Mouse (Mus musculus): ENCODE results near the gene Impad1.

Impad1 gene

DNA sequence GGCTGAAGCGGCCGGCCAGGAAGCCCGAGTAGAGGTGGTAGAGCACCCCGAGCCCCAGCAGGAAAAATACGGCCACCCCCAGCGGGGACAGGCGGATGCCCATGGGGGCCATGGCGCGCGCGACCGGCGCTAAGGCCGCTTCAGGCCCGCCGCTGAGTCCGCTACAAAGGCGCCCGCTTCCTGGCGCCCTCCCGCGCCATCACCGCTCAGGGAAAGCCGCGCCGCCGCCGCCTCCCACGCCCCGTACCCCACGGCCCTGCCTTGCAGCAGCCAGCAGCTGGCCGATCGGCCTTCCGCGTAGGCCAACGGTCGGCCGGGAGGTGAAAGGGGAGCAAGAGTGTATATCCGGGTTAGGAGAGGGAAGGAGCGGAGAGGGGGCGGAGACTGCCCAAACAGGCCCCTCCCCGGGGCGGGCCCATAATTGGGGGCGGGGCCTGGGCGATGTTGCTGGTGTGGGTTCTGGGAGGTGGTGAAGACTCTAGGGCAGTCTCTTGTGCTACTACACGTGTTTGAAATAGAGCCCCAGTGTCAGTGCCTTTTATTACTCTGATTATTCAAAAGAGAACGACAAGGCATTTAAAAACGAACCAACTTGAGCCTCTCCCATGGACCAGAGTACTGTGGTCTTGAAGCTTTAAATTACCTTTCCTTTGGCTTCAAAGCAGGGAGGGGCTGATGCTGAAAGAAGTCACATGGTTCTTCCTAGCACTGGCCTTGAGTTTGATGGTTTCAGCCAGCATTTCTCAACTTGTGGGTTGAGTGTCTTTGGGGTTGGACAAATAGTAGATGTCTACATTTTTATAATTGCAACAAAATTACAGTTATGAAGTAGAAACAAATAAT lies at the start of gene Impad1:
Gene Impad1 (minus strand): TSS at position 364 of the 843 bp plus-strand sequence.
- DNase-seq = peak; percentile 90

DNA sequence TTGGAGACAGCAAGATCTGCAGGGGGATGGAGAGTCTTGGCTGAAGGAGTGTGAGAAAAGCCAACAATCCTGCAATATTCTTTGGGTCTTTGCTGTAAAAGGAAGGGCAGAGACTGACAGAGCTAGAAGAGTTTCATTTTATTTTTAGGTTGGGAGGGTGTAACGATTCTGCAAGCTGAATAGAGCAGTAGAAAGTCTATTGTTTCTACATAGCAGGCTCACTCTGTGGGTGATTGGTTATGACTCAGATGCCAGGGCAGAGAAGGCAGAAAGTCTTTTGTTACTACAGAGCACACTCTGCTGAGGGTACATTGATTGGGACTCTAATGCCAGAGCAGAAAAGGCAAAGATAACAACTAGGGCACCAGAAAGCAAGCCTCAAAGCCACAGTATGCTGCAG lies 47.0 kb upstream of the Impad1 start:
- no peak for DNase-seq

DNA sequence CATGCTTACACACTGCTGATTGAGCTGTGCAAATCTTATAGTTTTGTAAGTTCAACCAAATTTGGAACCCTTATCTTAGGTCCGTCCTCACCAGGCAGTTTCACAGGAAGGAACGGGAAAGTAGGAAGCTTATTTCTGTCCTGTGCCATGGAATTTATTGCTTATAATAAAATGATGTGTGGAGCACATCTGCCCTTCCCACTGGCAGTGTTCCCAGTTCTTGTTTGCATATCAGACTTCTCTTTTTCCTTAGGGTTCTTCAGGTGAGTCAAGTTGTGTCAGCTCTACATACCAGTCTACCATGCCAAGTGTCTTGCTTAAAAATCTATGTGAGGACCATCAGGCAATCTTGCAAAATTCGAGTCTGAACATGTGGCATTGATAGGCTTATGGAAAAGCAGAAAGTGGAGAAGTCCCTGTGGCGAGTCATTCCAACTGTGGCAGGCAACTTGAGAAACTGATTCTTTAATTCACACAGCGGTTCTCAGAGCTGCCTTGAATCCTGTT lies 40.7 kb upstream of the Impad1 start:
- DNase-seq = no peak

DNA sequence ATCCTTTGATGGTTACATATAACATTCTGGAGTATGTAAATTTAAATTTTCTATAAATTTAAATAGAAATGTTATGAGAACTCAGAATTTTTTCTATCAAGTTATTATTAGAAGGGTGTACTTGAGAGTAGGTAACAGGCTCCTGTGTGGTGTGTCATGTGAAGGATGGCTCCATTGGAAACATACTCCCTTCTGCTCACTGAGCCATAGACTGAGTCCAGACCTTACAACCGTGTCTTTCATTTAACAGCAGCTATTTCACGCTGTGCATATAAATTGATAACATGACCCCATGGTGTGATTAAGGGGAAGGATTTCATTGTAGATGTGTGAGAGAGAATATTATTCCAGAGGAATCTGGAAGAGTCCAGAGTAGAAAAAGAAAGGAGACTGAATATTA lies 35.0 kb upstream of the Impad1 start:
- DNase-seq = no peak

DNA sequence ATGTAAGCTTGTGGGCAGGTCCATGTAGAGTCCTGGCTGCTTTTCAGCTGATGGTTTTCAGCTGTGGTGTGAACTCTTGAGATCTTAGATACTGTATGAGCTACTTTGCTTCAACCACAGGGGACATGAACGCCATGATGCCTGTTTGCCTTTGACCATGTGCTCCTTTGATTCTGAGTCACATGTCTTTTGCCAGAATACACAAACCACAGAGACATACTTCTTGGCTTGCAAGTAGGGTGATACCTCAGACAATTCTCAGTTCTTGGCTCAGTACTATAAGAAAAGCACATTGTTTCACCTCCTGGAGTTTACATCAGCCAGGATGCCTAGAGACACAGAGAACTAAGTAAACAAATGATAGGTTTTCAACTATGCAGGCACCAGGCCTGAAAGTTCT lies 29.0 kb upstream of the Impad1 start:
- no peak for DNase-seq

DNA sequence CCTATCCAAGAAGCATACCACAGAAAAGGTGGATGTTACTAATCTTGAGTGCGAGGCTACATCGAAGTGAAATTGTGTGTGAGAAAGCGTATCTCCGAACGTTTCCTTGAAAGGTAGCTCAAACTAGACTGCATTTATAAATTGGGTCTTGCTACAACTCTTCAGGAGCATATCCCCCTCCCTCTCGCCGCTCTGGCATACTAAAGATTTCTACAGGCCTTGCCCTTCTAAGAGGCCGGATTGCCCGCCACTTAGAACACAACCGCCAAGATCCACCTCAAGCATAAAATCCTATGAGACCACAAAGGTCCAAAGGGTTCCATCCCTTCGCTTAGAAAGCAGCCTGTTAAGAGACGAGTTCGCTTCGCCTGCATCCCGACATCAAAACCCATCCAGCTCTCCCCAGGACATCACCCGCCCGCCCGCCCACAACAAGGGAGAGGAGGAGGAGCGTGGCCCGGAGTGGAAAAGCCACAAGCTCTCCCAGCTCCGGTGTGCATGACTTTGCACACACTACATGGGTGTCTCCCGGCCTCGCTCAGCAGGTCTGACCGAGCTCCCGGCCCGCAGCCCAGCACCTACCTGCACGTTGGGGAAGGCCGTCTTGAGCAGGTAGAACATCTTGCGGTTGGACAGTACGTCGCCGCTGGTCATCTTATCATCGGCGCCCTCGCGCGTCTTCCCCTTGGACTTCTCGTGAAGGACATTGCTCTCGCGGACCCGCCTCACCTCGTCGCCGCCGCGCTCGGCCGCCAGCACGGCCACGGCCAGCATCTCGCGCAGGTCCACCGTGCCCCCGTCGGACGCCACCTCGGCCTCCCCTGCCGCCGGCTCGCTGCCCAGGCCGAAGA lies 789 bp downstream of the Impad1 start:
- DNase-seq = peak; percentile 39

DNA sequence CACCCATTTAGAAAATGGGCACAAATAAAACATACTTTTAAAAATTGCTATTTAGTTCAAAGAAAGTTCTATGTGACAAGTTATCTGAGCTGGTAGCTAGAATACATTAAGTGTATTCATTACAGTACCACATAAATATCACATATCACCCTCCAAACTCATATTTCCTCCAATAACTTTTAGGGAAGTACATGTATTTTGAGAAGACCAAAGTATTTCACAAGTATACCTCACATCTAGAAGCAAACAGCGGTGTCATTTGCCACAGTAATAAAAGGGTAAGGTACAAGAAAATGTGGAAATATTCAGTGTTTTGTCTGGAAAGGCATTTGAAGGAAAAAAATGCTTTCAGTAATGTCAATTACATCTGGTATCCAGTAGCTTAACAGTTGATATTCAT lies 2.0 kb downstream of the Impad1 start:
- DNase-seq = no peak

DNA sequence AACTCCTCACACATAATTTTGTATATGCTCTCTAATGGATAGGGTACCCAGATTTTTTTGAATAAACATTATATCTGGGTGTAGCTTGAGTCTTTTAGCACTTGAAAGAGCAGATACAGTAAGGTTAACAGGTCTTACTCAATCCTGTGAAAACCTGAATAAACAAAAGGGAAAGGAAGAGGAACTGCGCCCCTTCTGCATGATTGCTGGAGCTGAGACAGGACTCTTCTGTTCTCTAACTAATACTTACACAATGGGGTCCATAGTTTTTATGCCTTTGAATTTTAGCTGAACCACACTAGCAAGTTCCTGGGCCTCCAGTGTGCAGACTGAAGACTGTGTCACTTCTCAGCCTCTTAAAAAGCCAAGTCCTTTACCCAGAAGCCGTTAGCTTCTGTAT lies 8.0 kb downstream of the Impad1 start:
- no peak for DNase-seq

DNA sequence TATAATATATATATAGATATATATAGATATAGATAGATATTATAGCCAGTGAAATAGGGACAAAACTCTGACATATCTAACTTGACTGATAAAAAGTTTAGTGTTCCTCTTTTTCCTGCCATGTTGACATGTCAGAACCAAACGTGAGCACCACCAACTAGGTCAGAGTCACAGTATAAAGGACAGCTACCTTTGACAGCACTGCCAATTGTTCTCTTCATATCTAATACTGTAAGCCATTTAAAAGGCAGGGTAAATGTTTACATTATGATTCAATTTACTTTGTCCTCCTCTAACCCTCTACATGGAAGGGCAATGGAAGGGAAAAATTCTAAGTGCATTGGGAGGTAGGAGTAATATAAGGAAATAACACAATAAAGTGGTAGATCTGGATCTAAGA lies 8.8 kb downstream of the Impad1 start:
- DNase-seq = no peak

DNA sequence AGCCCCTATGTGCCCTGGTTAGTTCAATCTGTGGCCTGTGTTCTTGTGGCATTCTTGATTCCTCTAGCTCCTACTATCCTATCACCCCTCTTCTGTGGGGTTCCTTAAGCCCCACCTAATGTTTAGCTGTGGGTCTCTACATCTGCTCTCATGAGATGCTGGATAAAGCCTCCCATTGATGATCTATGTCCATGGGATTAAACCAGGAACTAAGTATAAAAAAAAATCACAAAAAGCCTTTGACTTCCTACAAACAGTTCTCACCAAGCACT lies 9.5 kb downstream of the Impad1 start:
- no peak for DNase-seq

DNA sequence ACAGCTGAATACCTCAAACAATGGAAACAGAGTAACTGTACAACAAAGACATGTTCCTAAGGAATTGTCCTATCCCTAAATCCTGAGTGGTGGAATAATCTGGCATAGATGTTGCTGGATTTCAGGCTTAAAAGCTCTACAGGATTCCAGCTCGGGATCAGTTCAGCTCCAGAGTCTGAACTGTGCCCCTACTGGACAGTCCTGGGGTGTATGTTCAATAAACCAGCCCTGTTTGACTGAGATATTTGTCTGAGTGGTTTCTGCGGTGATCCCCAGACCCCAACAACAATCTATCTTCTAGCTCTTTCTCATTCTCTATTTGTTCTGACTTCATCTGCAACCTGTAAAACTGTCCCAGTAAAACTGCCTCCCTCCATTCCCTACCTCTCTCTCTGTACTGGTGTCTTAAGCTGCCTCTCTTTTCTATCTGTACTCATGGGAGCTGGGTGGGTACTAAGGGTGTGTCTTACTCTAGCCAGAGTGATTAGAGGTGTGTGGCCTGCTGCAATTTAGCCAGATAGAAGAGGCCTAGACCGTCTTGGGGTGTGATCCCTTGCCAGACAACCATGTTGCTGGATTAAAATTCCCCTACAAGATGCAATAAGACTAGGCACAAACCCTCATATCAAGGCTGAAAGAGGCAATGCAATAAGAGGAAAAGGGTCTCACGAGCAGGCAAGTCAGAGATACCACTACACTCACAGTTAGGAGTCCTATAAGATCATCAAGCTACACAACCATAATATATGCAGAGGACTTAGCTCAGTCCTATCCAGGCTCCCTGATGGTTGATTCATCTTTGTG lies 10.1 kb downstream of the Impad1 start:
- no peak for DNase-seq

DNA sequence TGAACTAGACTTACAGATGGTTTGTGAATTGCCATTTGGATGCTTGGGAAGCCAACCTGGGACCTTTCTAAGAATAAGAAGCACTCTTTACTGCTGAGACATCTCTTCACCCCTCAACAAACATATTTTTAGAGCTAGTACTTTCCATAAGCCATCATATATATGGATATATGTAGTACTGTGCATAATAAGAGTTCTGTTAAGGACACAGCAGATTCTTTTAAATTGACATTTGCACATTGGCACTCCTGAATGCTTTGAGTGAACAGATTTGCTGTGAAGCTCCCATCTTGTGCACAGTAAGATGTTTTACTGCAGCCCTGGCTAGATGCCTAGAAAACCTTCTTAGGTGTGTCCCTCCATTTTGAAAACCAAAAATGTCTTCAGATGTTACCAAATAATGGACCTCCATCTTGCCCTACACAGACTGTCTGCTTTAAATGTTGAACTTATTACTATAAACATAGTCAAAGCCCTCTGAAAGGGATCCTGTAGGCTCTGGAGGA lies 13.8 kb downstream of the Impad1 start:
- no peak for DNase-seq

DNA sequence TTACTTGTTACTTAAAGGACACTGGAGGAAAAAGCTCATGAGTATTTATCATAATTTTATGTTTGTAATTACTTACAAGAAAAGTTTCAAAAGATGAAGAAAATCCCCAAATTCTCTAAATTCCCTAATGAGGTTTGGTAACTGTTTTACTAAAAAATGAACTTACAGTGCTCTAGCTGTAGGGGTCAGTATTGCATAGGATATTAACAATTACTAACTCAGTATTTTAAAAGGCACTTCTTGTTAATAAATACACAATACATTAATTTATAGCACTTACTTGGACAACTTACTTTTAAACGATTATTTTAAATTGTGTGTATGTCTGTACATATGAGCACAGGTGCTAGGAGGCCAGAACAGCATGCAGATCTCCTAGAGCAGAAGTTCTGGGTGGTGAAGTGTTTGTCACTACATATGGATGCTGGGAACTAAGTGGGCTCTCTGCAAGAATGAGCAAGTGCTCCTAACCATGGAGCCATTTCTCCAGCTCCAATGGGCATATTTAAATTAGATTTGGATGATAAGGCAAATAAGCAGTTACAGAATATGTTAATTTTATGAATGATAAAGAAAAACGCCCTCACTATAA lies 21.5 kb downstream of the Impad1 start:
- DNase-seq = no peak

DNA sequence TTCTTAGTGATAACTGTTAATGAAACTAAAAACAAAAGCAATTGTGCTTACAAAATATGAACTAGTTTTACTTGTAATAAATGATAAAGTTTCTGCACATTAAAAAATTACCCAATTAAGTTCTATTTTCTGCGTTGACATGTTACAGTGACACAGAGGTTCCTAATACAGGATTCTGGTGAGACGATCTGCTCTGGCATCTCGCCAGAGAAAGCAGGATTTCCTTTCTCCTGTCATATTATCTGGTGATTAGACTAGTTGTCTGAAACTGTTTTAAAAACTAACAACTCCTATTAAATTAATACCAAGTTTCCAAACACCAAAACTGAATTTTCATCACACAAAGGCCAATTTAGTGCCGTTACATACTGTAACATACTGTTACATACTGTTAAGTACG lies 27.3 kb downstream of the Impad1 start:
- DNase-seq = no peak

DNA sequence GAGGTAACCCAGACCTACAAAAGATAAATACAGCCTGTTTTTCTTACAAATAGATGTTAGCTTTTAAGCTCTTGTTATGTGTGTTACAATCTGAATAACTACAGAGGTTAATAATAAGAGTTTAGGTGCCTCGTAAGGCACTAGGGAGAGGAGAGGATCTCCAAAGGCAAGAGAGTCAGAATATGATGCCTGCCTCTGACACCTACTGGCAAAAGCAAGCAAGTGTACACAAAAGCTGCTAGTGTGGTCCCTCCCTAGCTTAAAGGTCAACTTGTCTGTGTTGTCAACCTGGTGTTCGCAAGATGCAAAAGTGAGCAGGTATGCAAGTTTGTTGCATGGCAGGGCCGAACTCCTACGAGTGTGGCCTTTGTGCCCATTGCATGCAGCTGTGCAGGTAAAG lies 34.8 kb downstream of the Impad1 start:
- DNase-seq = no peak

DNA sequence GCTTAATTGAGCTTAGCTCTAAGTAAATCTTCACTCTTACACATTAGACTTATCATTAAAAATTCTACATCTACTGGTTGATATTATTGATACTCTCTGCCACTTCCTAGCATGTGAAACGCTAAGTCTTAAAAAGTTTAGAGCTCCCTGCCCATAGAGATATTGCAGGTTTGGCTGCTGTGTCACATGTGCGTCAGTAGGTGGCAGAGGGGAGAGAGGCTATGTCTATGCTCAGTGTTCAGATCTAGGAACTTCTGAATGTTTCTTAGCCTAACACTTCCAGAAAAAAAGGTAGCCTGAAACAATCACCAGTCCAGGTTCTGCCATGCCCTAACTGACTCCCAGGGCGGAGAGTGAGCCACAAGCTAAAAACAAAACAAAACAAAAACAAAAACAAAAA lies 63.7 kb downstream of the Impad1 start:
- DNase-seq = no peak

DNA sequence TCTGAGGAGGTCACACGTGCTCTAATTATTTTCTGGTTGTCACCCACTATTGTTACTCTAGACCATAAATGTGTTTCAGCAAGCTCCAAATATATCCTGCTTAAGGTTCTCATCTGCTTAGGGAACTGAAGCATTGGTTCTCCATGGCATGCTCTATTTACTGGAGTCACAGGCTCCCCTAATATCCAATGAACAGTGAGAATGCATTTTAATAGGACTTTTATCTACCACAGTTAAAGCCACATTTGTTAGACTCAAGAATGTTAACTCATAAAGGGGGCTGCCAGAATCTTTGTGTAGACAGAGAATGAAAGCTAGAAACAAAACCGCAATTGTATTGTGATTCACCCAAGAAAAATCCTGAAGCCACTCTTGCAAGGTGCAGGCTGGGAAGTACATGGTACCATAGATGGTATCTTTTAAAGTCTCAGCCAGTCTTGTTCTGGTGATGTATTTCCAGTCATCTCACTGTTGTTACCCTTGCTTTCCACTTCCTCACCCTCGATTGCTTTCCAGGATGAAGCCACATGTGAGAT lies 66.8 kb downstream of the Impad1 start:
- DNase-seq = no peak

DNA sequence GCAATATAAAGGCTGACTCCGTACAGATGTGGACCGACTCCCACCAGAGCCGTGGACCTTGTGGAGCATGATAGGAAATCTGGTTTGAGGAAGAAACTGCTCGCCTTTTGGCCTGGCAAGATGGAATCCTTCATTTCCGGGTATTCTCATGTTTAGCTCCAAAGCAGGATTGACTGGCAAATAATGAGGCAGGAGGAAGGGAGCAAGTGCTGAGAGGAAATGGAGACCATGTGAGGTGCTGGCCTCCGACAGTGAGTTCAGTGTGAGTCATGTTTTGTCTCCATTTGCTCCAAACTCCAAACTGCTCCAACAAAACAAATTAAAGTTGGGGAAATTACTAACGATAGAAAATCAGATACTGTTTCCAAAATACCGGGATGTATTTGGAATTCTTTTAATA lies 69.3 kb downstream of the Impad1 start:
- DNase-seq = no peak

DNA sequence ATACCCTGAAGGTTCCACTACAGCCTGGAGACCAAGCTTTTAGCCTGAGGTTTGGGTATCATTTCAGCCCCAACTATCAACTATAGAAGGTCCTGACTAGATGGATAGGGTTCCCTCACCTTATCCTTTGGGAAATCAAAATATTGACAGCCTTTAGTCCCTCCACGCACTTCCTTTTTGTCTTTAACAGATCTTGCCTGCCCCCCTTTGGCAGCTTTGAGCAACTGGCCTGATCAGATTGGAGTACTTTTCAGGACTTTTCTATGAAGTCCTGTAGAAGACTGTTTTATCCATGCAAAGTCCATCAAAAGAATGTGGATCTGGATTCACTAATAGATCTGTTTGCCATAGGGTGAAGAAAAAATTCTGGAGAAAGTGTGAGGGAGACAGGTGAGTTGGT lies 71.1 kb downstream of the Impad1 start:
- no peak for DNase-seq

DNA sequence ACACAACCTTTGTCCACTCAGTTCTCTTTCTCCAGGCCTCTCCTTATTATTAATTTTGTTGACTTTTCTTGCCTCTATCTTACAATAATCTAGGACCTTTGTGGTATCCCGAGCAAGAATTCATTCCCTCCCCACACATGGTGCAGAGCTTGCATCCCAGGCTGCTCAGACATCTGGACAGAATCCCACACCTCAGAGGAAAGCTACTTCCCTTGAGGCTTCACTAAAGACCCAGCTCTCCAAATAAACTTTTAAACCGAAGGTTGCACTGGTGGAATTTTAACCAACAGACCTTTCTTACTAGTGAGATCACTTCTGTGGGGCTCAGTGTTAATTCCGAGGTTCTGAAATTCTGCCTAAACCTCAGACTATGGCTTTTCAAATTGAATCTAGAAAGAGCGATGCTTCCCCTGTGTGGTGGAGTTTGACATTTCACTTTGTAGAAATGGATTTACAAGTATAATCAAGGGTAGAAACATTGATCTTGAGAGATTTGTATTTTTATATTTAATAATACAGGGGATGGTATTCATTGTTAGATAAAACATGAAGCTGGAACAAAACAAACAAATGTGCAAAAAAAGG lies 75.3 kb downstream of the Impad1 start:
- no peak for DNase-seq

Data from kidney, adult 11 months (tissue).